Mouse (Mus musculus): ENCODE results near the gene Smad3.
A peak's percentile ranks its signal among the peaks of the same experiment; 100 is the strongest.

DNA sequence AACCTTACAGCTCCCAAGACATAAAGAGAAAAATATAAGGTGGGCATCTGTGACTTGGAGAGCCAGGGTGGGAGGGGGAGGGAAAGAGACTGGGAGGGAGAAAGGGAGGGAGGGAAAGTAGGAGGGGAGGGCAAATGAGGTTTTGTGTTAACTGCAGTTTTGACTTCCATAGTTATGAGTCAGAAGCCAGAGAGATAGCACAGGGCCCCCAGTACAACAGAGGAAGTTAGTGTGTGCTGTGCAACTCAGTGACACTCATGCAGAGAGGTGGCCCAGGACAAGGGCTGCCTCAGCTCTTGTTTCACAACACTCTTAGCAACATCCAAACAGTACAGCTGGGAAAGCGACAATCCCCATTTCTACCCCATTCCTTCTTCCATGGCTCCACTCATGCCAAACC, 79.7 kb downstream of the Smad3 start:
- no peak for TF ChIP-seq POLR2A (IDR thresholded peaks at IDR 0.05; ENCODE audit: insufficient read length, low read depth)
- no peak for TF ChIP-seq TCF12 (IDR thresholded peaks at IDR 0.05; ENCODE audit: insufficient read depth, poor library complexity, severe bottlenecking)
- no peak for TF ChIP-seq MAX (IDR thresholded peaks at IDR 0.05; ENCODE audit: low read depth)
- TF ChIP-seq USF1 (IDR thresholded peaks at IDR 0.05; ENCODE audit: low read depth) = no peak
- TF ChIP-seq MYOD1 (IDR thresholded peaks at IDR 0.05; ENCODE audit: control insufficient read depth in 1 of 3, insufficient read length in 2 of 3, low read depth in 2 of 3) = no peak
- TF ChIP-seq MYOG (IDR thresholded peaks at IDR 0.05; ENCODE audit: control insufficient read depth in 1 of 3, insufficient read depth in 1 of 3, insufficient read length in 2 of 3, low read depth in 2 of 3) = peak in 1 of 3 experiments; percentile 30
- TF ChIP-seq POLR2AphosphoS2 (IDR thresholded peaks at IDR 0.05; ENCODE audit: insufficient read length, low read depth) = no peak
- TF ChIP-seq CEBPB (IDR thresholded peaks at IDR 0.05; ENCODE audit: insufficient read depth, poor library complexity, severe bottlenecking) = peak; percentile 50; the same call in 1 of the 2 replicates
- no peak for TF ChIP-seq TCF3 (IDR thresholded peaks at IDR 0.05; ENCODE audit: insufficient read length, low read depth)
- TF ChIP-seq E2F4 (IDR thresholded peaks at IDR 0.05; ENCODE audit: insufficient read depth) = no peak
- no peak for TF ChIP-seq REST (IDR thresholded peaks at IDR 0.05; ENCODE audit: insufficient read depth, insufficient read length)
- no peak for TF ChIP-seq SRF (IDR thresholded peaks at IDR 0.05; ENCODE audit: control insufficient read depth, insufficient read length, low read depth)
